Mouse (Mus musculus): ENCODE measurements at regions not wholly inside any gene's neighbourhood (a gene's known extent, or its start where the extent isn't known, plus 50 kb on each side); places are given as distances from the start of the nearest gene placed in this dataset.

DNA sequence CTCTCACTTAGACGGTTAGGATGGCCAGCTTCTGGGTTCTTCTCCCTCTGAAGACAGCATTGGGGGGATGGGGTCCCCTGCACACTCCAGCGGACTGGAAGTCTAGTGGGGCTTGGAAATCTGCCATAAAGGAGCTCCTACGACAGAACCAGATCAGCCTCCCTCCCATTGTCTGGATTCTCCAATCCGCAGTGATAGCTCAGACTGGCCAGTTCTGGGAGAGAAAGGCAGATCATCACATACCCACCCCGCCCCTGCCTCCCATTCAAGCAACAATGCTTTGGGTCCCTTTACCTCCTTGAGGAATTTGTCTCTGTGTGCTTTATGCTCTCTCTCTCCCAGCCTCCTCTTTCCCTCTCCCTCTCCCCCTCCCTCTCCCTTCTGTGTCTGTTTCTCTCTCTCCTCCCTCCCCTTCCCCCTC is 292.5 kb downstream of the Pdcd6ip start:
- no peak for DNase-seq

DNA sequence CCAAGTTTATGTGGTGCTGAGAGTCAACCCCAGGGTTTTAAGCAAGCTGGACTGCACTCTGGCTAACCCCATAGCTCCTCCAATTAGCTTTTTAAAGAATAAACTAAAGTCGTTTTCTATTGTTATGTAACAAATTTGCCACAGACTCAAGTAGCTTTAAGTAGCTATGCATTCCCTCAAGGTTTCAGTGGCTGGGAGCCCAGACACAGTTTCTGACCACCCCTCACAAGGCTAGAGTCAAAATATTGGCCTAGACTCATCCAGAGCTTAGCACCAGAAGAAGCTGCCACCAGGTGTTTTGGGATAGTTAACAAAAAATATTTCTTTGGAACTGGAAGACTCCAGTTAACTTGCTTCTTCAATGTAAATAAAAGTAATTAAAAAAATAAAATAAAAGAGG is 293.4 kb downstream of the Pdcd6ip start:
- no peak for DNase-seq

DNA sequence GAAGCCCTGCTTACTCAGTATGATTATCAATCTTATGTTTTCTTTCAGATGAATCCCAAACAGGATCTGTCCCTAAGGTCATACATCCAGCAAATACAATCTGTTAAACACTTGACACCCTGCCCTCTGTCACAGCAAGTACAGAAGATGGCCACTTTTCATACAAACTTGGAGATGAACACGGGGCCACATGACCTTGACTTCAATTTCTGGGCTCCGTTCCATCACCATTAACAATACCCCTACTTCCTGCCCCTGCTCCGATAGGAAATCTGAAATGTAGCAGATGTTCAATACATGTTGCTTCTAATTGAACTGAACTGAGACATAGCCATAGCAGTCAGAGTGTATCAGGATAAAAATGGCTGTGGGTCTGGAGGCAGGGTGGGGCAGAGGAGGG is 294.2 kb downstream of the Pdcd6ip start:
- DNase-seq, result no peak

DNA sequence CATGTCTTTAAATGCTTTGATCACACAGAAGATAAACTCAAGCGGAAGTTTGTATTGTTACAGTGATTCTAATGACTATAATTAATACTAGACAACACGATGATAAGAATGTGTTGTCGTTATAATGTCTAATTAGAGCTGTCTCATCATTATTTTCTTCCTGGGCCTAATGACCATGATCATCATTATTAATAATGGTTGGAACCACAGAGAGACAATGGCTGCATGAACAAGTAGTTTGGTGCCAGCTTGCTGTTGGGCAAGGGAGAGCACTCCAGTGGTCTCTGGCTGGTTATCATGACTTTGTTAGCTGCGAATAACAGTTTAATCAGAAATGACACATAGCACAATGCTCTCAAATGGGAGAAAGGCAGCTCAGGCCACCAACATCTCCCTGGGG is 296.4 kb downstream of the Pdcd6ip start:
- no peak for DNase-seq

DNA sequence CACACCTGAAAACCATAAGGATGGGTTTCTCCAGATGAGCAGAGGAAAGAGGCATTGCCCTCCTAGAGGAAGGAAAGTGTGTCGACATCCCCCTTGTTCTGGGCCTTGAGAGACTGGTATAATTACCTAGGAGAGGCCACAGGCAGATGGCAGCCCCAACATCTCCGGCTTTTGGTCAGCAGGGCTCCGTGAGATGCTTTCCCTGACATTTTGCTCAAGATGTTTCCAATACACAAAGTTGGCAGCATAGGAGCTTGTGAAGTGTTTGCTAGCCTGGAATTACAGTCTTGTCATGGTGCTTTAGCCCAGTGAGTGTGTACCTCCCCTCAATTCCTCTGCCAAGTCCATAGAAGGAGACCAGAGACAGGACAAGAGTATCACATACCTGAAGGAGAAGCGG is 299.5 kb downstream of the Pdcd6ip start:
- peak; percentile 71 for DNase-seq

DNA sequence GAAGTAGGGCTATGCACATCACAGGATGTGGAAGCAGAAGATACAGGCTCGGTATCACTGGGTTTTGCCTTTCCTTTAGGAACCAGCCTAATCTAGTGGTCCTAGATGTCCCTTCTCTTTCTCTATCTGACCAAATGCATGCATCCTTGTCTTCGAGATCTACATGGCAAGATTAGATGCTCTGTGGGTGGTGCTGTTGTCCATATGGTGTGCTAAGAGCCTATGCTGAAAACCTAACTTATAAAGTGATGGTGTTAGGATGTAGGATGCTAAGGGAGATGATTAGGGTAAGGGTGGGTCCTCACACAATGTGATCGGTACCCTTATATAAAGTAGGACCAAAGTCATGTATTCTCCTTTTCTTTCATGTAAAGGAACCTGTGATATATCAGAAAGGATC is 313.7 kb downstream of the Pdcd6ip start:
- DNase-seq, result no peak

DNA sequence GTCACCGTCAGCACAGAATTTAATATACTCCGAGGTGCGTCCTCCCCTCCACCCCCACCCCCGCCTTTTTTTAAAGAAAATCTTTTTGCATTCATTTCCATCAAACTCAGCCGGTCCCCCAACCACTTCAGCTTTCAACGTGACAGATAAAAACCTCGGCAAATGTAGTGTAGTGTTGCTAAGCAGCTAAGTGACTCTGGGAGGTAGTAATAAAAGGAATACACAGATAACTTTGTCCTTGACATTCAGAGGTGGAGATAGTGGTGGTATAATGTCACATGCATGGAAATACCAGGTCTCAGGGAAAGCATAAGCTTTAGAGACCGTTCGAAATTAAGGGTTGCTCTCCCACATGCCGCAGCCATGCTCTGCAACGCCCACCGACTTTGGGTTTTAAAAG is 320.7 kb downstream of the Pdcd6ip start:
- no peak for DNase-seq

DNA sequence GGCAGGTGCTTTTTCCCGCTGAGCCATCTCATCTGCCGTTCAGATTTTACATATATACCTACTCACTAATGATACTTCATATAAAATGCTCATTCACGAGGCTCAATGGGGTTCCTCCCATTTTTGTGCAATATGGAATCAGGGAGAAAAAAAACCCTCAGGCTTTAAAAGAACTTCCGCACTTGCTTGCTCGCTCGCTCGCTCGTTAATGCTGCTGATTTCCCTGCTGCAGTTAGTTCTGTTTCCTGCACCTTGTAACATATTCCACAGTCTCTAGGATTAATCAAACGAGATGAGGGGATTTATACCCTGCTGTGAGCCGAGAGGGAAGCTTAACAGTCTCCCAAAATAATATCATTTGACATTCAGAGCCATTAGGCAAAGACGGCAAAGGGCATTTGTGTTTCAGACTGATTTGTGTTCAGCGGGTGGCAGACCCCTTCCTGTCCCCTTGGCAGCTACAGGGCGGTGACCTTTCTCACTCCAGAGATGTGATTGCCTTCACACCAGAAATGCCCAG is 326.4 kb downstream of the Pdcd6ip start:
- DNase-seq, result no peak

DNA sequence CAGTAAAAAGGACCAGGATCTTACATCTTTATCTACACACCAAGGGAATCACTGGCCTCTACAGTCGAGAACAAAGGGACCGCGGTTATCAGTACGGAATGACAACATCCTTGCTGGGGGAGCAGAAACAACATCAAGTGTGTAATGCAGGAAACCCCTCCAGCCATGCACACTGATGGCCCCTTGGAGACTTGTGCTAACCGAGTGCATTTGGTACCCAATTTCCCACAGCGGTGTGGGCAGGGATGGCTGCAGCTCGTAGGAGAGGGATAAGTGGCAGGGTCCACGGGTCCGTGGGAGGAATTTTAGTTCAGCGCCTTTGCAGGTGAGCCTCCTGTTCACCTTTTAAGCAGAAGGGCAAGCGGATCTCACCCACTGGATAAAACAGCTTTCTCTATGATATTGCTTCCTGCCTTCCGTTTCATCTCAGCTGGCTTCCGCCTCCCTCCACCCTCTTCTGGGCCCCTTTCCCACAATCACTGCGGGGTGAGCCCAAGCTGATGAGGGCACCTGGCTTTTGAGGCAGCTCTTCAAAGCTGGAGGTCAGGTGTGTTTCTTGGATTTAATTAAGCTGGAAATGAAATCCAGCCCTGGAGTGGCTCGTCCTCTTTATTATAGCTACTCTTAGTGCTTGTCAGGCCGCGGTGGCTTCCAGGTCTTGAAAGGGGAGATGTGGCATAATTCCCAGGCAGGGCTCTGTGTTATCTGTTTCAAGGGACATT is 327.5 kb downstream of the Pdcd6ip start:
- DNase-seq, result peak; percentile 28

DNA sequence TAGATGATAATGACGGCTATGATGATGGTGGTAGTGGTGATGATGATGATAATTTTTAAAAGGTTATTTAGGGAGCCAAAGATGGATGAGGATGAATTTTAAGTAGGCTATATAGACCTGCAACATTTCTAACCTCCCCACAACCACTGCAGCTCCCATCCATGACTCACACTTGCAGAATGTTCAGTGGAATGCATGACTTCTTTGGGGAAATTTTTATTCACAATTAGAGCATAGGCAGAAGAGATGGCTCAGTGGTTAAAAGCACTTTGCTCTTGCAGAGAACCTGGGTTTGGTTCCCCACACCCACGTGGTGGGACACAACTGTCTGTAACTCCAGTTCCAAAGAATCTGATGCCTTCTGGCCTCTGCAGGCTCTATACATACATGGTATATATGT is 329.5 kb downstream of the Pdcd6ip start:
- DNase-seq, result no peak

DNA sequence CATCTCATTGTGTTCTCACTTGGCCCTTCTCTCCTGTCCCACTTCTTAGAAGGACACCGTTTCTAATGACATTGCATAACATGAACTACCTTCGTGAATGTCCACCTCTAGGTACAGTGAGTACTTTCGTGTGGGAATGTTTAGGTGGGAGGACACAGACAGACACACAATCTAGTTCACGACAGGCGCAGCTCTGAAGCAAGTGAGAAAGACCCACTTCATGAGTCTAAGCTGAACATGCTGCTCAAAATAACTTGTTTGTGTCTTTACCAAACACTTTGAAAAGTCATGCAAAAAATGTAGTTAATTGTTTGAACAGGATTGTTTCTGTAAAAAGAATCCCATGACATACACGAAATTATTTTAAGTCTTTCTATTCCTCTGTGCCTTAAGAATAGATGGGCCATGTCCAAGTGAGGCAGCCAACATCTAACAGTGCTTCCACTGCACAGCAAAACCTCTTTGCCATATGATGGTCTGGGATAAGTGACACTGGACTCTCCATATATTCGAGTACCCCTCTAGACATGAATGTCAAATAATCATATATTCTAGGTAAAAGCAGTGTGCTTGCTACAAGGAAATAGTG is 336.2 kb downstream of the Pdcd6ip start:
- no peak for DNase-seq

DNA sequence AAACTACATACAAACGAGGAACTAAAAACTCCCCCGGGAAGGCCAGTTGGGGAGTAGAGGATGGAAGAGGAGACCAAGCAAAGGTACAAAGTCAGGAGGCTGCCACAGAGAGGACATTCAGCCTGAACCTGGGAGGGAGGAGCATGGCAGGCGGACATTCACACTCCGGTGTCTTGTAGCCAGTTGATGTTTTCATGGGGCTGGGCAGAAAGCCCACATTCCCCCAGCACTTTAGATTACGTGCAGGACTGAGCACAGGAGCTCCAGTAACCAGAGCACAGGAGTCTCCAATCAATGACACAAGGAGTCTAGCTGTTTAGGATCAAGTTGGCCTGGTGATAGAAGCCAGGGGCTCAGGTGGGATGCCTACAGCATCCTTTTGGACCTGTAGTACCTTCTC is 360.1 kb downstream of the Pdcd6ip start:
- no peak for DNase-seq

DNA sequence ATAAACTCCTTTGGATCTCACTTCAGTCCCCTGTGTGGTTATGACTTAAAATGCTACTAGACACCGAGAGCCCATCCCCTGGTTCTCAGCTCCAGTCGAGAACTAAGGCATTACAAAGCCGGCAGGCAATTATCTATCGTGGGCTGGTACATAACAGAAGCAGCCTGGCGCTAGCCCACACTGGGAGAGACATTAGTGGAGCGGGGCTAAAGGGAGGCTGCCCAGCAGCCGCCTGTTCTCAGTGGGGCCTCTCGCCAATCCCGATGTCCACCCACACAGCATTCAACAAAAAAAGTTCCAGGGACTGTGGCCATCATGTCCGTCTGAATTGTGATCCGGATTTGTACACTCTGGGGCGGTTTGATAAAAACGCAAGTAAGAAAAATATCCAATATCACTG is 361.5 kb downstream of the Pdcd6ip start:
- DNase-seq, result no peak

DNA sequence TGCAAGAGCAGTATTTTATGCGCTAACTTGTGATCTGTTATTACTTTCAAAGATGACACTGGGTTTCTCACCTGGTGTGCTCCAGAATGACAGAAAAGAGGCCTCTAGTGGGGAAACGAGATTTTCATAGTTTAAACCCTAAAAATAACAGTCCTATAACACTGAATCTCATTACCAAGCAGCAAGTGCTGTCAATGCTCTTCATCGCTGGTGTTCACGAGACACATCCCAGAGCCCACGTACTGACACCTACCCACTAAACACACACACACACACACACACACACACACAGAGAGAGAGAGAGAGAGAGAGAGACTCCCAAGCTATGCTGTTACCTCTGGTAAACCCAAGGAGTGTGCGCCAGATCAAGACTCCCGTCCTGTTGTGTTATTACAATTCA is 365.9 kb downstream of the Pdcd6ip start:
- DNase-seq, result no peak

DNA sequence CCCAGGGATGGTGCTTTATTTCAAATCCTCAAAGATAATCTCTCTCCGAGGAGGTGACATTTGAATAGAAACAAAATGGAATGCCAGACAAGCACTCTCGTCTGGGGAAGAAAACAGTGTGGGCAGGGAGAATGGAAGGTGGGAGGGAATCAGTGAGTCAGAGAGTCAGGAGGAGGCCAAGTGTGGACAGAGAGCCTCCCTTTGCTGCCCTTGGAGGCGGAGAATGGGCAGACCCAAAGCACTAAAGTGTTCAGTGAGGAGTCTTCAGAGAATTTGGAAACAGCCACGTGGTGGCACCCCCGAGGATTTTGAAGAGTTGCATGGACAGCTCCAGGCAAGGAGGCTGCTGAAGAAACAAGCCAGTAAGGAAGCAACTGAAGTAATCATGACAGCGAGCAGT is 367.2 kb downstream of the Pdcd6ip start:
- no peak for DNase-seq

DNA sequence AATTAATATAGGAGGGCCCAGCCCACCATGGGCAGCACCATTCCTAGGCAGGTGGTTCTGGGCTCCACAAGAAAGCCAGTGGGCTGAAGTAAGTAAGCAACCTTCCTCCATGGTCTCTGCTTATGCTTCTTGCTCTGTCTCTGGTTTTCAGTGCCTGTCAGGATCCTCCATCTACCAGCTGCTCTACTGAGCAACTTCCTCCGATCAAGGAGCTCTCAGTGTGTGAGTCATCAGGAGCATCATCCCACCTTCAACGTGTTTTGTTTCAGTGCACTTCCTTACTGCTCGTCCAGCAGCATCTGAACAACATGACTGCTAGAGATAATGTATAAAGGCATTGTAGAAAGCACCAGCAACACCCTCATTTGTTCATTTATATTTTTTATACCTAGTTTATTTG is 368.0 kb downstream of the Pdcd6ip start:
- DNase-seq, result no peak

DNA sequence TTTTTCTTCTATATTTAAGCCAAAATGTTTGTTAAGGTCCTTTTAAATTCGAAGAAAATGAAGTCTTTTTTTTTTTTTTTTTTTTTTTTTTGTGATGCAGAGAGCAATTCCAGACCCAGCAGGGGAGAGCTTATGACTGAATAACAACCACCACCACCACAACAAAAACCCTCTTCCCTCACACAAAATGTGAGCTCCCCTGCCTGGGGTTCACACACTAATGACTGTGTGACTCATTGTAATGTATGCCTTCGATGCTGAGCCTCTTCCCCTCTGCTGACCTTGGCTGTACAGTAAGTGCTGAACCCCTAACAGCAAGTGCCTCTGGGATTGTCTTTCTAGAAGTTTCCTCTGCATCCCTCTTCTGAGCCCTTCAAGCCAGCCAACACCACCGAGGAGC is 383.6 kb downstream of the Pdcd6ip start:
- DNase-seq, result no peak

DNA sequence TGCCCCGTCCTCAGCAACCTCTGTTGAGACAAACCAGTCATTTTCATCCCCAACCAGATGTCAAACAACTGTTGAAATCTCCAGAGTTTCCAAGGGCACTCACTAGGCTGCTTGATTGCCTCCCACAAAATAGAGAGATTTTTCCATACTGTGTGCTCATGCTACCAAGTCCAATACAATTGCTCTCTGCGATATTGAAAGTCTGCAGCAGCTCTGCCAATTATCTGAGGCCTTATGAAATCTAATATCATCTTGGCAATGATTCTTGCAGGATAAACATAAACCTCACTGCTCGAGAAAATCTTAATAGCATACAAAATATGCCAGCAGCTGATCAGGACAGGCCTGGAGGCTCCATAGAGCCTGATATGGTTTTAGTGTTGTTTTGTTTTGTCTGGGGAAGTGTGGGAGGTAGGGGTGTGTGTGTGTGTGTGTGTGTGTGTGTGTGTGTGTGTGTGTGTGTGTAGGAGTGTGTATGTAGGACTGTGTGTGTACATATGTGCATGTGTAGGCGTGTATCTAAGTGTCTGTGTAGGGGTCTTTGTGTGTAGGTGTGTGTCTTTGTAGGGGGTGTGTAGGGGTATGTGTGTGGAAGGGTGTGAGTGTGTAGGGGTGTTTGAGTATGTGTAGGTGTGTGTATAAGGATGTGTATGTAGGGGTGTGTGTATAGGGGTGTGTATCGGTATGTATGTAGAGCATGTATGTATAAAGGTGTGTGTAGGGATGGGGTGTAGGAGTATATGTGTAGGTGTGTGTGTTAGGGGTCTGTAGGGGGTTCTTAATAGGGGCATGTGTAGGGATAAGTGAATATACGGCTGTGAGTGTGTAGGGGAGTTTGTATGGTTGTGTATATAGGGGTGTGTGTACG is 398.1 kb downstream of the Pdcd6ip start:
- DNase-seq, result no peak

DNA sequence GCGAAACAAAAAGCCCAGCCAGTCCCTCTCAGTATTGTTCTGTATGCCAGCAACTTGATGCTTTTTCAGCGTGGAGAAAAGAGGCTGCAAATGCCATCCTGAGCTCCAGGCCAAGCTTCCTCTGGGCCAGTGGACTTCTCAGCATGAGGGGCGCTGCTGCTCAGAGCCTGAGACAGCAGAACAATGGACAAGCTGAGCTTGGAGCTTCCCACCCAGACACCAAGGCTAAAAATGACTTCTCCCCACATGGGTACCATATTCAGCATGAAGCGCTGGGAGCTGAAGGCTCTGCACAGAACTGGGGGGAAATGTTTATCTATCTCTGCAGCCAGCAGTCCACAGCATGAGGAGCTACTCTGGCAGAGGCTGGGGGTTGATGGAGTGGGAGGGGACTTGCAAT is 402.3 kb downstream of the Pdcd6ip start:
- no peak for DNase-seq

DNA sequence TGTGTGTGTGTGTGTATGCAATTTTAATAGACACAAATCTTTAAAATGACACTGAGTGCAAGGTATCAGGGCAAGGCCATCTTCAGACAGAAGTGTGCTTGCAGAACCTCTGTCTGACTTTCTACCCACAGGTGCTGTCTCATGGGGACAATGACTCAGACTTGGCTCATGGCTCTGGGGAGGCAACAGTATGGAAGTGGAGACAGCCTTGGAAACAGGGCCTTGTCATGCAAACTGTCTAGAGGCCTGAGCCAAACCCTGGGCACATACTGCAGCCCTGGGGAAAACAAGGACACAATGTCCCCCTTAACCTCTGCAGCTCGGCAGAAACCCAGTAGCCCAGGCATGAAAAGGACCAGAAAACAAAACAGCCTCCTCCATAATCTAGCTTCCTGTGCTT is 405.6 kb downstream of the Pdcd6ip start:
- DNase-seq, result no peak

DNA sequence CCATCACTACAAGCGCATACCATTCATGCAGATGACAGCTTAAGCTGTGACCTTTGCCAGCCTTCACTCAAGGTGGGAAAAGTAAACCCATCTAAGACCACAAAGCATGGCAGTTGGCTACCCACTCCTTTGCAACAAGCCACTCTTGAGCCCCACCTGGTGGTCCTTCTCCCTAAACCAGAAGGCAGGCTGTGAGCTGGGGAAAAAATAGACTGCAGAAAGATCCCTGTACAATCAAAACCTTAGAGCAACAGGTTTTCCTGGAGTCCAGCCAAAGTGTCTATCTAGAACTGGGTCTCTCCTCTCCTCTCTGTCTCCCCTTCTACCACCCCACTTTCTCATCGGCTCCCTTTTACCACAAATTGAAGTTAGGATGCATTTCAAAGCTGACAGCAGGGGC is 407.2 kb downstream of the Pdcd6ip start:
- no peak for DNase-seq

DNA sequence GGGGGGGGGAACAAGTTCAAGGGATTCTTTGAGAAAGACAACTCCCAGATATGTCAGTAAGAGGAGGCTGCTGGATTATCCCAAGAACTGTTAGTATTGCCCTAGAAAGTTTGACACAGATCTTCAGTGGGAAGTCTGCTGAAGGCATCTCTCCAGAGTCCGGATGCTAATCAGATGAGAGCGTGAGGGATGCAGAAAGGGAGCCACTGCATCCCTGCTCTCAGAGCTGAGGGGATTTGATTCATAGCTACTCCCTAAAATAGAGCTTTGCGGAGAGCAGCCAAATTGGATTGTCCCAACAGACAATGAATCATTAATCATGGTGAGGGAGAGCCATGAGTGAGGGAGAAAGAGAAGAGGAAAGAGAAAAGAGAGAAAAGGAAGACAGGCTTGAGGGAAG is 408.2 kb downstream of the Pdcd6ip start:
- no peak for DNase-seq

DNA sequence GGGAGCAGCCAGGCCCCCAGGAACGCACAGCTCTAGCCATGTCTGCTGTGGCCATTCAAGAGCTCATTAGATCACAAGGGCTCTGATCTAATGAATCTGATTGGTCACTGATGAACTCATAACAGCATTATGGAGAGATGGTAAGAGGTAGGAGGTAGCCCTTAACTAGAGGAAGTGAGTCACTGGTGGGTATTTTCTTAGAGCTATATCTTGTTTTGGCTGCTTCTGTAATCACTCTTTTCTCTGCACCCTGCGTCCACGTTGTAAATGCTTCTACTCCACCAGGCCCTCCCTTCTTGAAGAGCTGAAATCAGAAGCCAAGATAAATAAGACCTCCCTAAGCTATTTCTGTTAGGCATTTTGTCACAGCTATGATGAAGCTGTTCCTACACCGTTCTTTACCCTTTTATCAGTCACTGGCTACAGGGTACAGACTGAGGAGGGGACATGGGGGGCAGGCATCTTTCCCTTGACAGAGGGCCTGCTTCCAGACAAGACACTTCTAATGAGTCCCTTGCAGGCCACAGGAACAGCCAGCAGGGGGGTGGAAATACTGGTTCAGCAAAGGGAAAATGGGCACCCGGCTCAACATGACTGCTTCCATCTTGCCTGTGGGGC is 412.1 kb downstream of the Pdcd6ip start:
- DNase-seq, result no peak

Measured in cerebellum, adult 11-12 months (tissue).